In genomic region chr5:150432960-150433359, GRCm38 (mm10) we compare ENCODE assay signal across 19 mouse cellular contexts.
DNase-seq lines count a peak whose midpoint lies in the region; ATAC-seq and TF ChIP-seq lines count a peak whose summit lies in the region.
"Had no signal": no experiment of that assay in that cellular context is flagged by ENCODE, and none has a peak within 500 bp of the region (broad histone marks: within the 10 kb centered on the region; RNA-seq: fewer than 3 reads in every experiment).

No protein-coding gene starts in this region.

- WGBS in stomach, postnatal 0 days, result 94% methylated on average over 2 of the region's 2 CpGs

- no peak overlapping the region for H3K27ac ChIP-seq in gastrocnemius, adult 2 months
- H3K27ac ChIP-seq in left cerebral cortex, adult 2 months, result no peak overlapping the region
- H3K27ac ChIP-seq in testis, adult 2 months (ENCODE audit: control insufficient read depth, insufficient read depth, low read depth, low read length), result no peak overlapping the region
- no peak overlapping the region for H3K27ac ChIP-seq in stomach, postnatal 0 days (replicated peaks)
- H3K27ac ChIP-seq: embryonic facial prominence, embryonic 15.5 days; forebrain, embryonic 10.5 days; heart, embryonic 13.5 days; kidney, embryonic 15.5 days; limb, embryonic 10.5 days; midbrain, embryonic 15.5 days had no signal

- H3K4me1 ChIP-seq in testis, adult 2 months (ENCODE audit: control insufficient read depth, insufficient read depth, low read length), result peaks cover 10% of the 10 kb centered on the region
- no peaks in the 10 kb centered on the region for H3K4me1 ChIP-seq in stomach, postnatal 0 days (replicated peaks; ENCODE audit: control insufficient read depth, insufficient read depth)
- H3K4me1 ChIP-seq: midbrain, embryonic 15.5 days had no signal

- TF ChIP-seq POLR2A in testis, adult 2 months (IDR thresholded peaks at IDR 0.05; ENCODE audit: control insufficient read depth, low read depth, low read length), result no peak

- TF ChIP-seq CTCF in gastrocnemius, adult 2 months (IDR thresholded peaks at IDR 0.05), result peak; percentile 31
- peak; percentile 26 for TF ChIP-seq CTCF in left cerebral cortex, adult 2 months (IDR thresholded peaks at IDR 0.05)
- TF ChIP-seq CTCF in testis, adult 2 months (IDR thresholded peaks at IDR 0.05; ENCODE audit: control insufficient read depth, insufficient read depth, insufficient replicate concordance, low read depth, low read length), result peak; percentile 56; the same call in 1 of the 2 replicates
- TF ChIP-seq CTCF in stomach, postnatal 0 days (IDR thresholded peaks at IDR 0.05; ENCODE audit: low read depth), result peak; percentile 45

- no peaks in the 10 kb centered on the region for H3K9me3 ChIP-seq in stomach, postnatal 0 days (ENCODE audit: control insufficient read depth, low read length)
- H3K9me3 ChIP-seq: limb, embryonic 10.5 days; midbrain, embryonic 15.5 days had no signal

- no peak for ATAC-seq in stomach, postnatal 0 days (ENCODE audit: low FRiP score, low TSS enrichment)
- ATAC-seq: hindbrain, embryonic 16.5 days; midbrain, embryonic 15.5 days had no signal

- no peak for DNase-seq in gastrocnemius, adult 2 months
- no peak for DNase-seq in gastrocnemius, postnatal 25 days
- no peak for DNase-seq in left cerebral cortex, adult 2 months (ENCODE audit: extremely low spot score in 1 of 2, low spot score in 2 of 2)
- no peak for DNase-seq in left cerebral cortex, adult 8-10 months (ENCODE audit: low spot score in 2 of 2)
- DNase-seq in testis, postnatal 10 days (ENCODE audit: low spot score), result no peak
- no peak for DNase-seq in stomach, postnatal 0 days (ENCODE audit: low spot score)
- DNase-seq in cerebellum, adult 11 months, result no peak
- DNase-seq: adrenal gland, postnatal 14 days; cerebellum, adult 9-11 months; gastrocnemius, postnatal 36 days; heart, postnatal 36 days had no signal

- intact Hi-C loops in gastrocnemius, adult 2 months (cut with DNase I), result no loop called here
- intact Hi-C loops in left cerebral cortex, adult 2 months (cut with DNase I), result loop anchor here (5.0 kb wide), 1 partner anchor 266 kb away; no protein-coding TSS in a partner anchor

- no peaks in the 10 kb centered on the region for H3K36me3 ChIP-seq in testis, adult 2 months (ENCODE audit: control insufficient read depth, insufficient read depth, low read length)
- 0 out of 2 replicates have a peak, but pooled peaks cover 3% of the 10 kb centered on the region for H3K36me3 ChIP-seq in stomach, postnatal 0 days (ENCODE audit: control insufficient read depth, insufficient read depth, low read length)
- H3K36me3 ChIP-seq: forebrain, embryonic 10.5 days had no signal

- no peaks in the 10 kb centered on the region for H3K27me3 ChIP-seq in testis, adult 2 months (ENCODE audit: control insufficient read depth, insufficient read depth, low read length)
- no peaks in the 10 kb centered on the region for H3K27me3 ChIP-seq in stomach, postnatal 0 days (ENCODE audit: control insufficient read depth, insufficient read depth, low read length)
- H3K27me3 ChIP-seq: embryonic facial prominence, embryonic 15.5 days; heart, embryonic 13.5 days; kidney, embryonic 15.5 days; midbrain, embryonic 15.5 days had no signal

- no peak overlapping the region for H3K4me2 ChIP-seq in stomach, postnatal 0 days (replicated peaks; ENCODE audit: low read depth)
- H3K4me2 ChIP-seq: embryonic facial prominence, embryonic 15.5 days; heart, embryonic 13.5 days; kidney, embryonic 15.5 days; midbrain, embryonic 15.5 days had no signal

- no peak overlapping the region for H3K4me3 ChIP-seq in gastrocnemius, adult 2 months
- H3K4me3 ChIP-seq in left cerebral cortex, adult 2 months, result no peak overlapping the region
- H3K4me3 ChIP-seq in testis, adult 2 months (ENCODE audit: control insufficient read depth, low read depth, low read length), result no peak overlapping the region
- H3K4me3 ChIP-seq in stomach, postnatal 0 days (ENCODE audit: low read depth, low read length), result no peak overlapping the region
- H3K4me3 ChIP-seq: embryonic facial prominence, embryonic 15.5 days; forebrain, embryonic 10.5 days; heart, embryonic 13.5 days; kidney, embryonic 15.5 days; limb, embryonic 10.5 days; midbrain, embryonic 15.5 days had no signal

- H3K9ac ChIP-seq in stomach, postnatal 0 days (ENCODE audit: low read length), result no peak overlapping the region
- H3K9ac ChIP-seq: embryonic facial prominence, embryonic 15.5 days; heart, embryonic 13.5 days; kidney, embryonic 15.5 days; midbrain, embryonic 15.5 days had no signal

- TF ChIP-seq EP300 in stomach, postnatal 0 days (optimal IDR thresholded peaks at IDR 0.05), result no peak
